Mouse (Mus musculus) embryonic facial prominence, embryonic 14.5 days (tissue): ENCODE data around the gene Cacna1e. TPM values are rescaled to one million over a fixed set of nuclear protein-coding genes. Genes with fewer than 3 reads are reported as not detected.

Experiments used
- ATAC-seq: fragments of 200-750 bp; cut with Nextera tagmentation; 2 replicates; pipeline ENCODE4 v1.8.0; 2017; ENCODE audit warnings: low read depth, moderate number of reproducible peaks, moderate TSS enrichment
- DNase-seq: peaks from one replicate; pipeline ENCODE4 v3.0.0-alpha.2; 2015; ENCODE audit warnings: low spot score
- H3K27ac ChIP-seq: fragments of 300-500 bp; sonication (generic); replicated peaks from 2 replicates; pipeline ENCODE4 v1.5.1; 2014; ENCODE audit warnings: low read depth, mild to moderate bottlenecking, low read length, moderate library complexity
- H3K27me3 ChIP-seq: fragments of 300-500 bp; sonication (generic); replicated peaks from 2 replicates; pipeline ENCODE4 v1.6.1; 2014; ENCODE audit warnings: low read length; ENCODE audit not compliant: control insufficient read depth, insufficient read depth
- H3K36me3 ChIP-seq: fragments of 300-500 bp; sonication (generic); 2 replicates; pipeline ENCODE4 v1.6.1; 2014; ENCODE audit warnings: low read length, mixed read lengths; ENCODE audit not compliant: control insufficient read depth, insufficient read depth
- H3K4me1 ChIP-seq: fragments of 300-500 bp; sonication (generic); 2 replicates; pipeline ENCODE4 v1.6.1; 2014; ENCODE audit warnings: antibody characterized with exemption, low read length; ENCODE audit not compliant: control insufficient read depth, insufficient read depth
- H3K4me2 ChIP-seq: fragments of 300-500 bp; sonication (generic); 2 replicates; pipeline ENCODE4 v1.6.1; 2014; ENCODE audit warnings: low read depth, mild to moderate bottlenecking, low read length, moderate library complexity, mixed read lengths
- H3K4me3 ChIP-seq: fragments of 300-500 bp; sonication (generic); 2 replicates; pipeline ENCODE4 v1.5.1; 2014; ENCODE audit warnings: low read depth, mild to moderate bottlenecking, low read length
- H3K9ac ChIP-seq: fragments of 300-500 bp; sonication (generic); 2 replicates; pipeline ENCODE4 v1.6.1; 2014; ENCODE audit warnings: low read depth, mild to moderate bottlenecking, low read length, moderate library complexity, mixed read lengths
- H3K9me3 ChIP-seq: fragments of 300-500 bp; sonication (generic); 2 replicates; pipeline ENCODE4 v1.6.1; 2016; ENCODE audit warnings: low read length; ENCODE audit not compliant: control insufficient read depth
- WGBS: fragments of 180-500 bp; shearing (Covaris S2); extraction: QIAGEN DNeasy Blood & Tissue Kit; methylation state at CpG from one replicate; pipeline ENCODE4 v1.1.7; 2014; 5-methylcytosine and 5-hydroxymethylcytosine counted together
- polyA plus RNA-seq: library from polyadenylated mRNA; unstranded; fragments of >200 nt; fragmentation: Nextera tagmentation; extraction: Ambion mirVana; gene quantifications from 2 replicates; pipeline ENCODE4 v1.2.1, GENCODE M21; 2014

Cacna1e gene
- polyA plus RNA-seq, 1 experiment from 2014 or later, result 0.99 TPM

DNA sequence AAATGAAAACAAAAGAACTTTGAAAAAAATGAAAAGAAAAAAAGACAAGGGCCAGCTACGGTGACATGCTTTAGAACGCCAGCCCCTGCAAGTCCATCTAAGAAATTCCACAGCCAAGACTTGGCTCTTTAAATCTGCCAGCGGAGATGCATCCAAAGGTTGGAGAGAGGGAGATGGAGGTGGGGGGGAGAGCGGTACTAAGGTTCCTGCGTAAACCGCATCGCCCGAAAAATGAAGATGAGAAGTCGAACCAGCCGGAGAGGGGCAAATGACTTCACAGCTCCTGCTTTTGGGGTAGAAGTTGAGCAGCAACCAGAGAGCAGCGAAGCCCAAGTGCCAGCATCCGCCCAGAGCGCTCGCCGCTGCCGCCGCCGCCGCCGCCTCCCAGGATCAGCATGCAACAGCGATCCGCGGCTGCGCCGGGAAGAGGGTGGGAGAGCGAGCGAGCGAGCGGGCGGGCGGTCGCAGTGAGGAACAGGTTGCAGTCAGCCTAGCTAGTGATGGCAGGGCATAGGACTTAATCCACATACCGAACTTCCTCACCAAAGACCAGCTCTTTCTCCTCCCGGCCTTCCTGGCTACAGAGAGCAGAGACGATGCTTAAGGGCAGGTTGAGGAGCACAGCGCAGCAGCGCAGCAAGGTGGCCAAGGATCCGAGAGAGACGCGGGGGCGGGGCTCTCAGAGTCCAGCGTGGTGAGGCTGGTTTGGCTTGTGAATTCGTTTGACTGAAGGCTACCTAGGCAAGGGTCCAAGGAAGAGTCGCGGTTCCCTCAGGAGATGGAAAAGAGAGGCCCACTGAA lies 157.7 kb downstream of the Cacna1e start:
- H3K4me1 ChIP-seq, result peaks cover 11% of the 10 kb centered on the region; the same call in 1 of the 2 replicates
- H3K9me3 ChIP-seq, result no peaks in the 10 kb centered on the region
- ATAC-seq (peak; percentile 44), DNase-seq (peak; percentile 48)
- H3K9ac ChIP-seq, result peak overlapping the region; percentile 48
- H3K4me2 ChIP-seq, result peak overlapping the region; percentile 71
- WGBS, result 2% methylated on average over 34 of the region's 45 CpGs
- peaks cover 73% of the 10 kb centered on the region for H3K27me3 ChIP-seq
- H3K4me3 ChIP-seq, result peak overlapping the region; percentile 40
- H3K36me3 ChIP-seq, result no peaks in the 10 kb centered on the region
- H3K27ac ChIP-seq, result no peak overlapping the region

DNA sequence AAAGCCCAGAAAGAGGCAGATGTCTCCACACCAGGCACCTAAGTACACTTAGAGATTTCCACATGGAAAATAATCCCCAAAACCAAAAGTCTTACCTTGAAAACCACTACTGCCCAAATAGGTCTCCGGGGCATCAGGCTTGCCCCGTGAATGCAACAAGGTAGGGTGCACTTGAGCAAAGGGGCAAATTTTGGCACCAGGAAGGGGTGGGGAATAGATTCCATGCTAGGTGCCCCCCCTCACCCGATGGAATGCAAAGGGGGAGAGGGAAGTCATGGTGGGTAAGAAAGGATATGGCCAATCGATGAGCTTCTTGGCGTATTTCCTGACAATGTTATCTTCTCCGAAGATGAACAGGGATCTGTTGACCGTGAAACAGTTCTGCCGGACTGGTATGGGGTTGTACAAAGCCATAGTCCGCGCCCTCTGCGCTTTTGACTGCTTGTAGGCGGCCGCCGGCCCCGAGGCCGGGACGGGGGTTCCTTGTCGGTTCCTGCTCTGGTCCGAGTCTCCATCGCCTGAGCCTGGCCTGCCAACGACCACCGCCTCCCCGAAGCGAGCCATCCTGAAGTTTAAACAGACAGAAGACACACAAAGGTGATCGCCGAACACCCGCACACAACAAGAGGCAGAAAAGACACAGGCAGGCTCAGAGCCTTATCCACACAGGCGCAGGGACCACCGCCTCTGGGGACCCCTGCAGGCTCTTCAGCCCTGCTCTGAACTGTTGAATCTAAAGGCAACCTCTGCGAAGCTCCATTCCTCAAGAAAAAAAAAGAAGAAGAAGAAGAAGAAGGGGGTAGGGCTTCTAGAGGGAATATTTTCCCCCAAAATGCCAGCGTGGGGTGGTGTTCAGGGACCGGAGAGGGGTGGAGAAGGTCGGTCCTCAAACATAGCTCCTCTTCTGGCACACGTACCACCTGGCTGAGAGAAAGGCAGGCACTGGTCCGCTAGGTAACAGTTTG lies 158.7 kb downstream of the Cacna1e start:
- Histone ChIP-seq H3K9ac (peak overlapping the region; percentile 48; the same call in 1 of the 2 replicates), H3K36me3 (no peaks in the 10 kb centered on the region), H3K27ac (no peak overlapping the region), H3K4me3 (peak overlapping the region; percentile 40), H3K4me1 (peaks cover 11% of the 10 kb centered on the region; the same call in 1 of the 2 replicates), H3K27me3 (peaks cover 73% of the 10 kb centered on the region), H3K9me3 (no peaks in the 10 kb centered on the region), H3K4me2 (peak overlapping the region; percentile 71)
- WGBS, result 22% methylated on average over 35 of the region's 35 CpGs
- DNase-seq, result no peak
- no peak for ATAC-seq

DNA sequence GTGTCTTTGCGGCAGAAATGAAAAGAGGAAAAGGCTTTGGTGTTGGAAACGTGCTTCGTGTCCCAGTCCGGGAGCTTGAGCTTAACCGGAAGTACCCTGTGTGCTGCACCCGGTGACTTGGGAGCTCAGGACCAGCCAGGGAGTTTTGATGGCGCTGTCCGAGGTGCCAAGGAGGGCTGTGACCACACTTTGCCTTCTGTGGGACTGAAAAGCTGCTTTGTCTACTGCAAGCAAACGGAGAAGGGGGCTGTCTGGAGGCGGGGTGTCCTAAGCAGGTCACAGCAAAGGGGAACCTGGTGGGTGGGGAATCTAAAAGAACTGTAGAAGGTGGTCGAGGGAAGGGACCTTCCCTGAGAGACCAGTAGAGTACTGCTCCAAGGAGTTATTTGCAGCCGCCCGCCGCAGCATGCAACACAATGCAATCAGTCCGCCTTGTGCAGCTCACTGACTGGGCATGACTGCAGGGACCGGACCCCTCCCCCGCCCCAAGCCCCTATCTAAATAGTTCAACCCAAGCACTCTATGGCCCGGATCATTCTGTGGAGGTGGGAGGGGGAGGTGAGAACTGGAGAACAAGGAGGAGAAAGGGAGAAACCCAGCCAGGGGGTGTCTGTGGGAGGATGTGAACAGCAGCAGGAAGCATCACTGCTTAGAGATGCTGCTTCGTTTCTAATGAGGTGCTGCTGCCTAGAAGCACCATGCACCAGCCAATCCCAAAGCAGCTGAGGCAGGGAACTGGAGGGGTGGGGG lies 160.6 kb downstream of the Cacna1e start:
- Histone ChIP-seq H3K9me3 (no peaks in the 10 kb centered on the region), H3K4me2 (peak overlapping the region; percentile 40), H3K27ac (no peak overlapping the region), H3K9ac (peak overlapping the region; percentile 21; the same call in 1 of the 2 replicates), H3K4me1 (peaks cover 11% of the 10 kb centered on the region; the same call in 1 of the 2 replicates), H3K27me3 (peaks cover 69% of the 10 kb centered on the region), H3K36me3 (no peaks in the 10 kb centered on the region), H3K4me3 (peak overlapping the region; percentile 21)
- WGBS, result 4% methylated on average over 18 of the region's 19 CpGs
- no peak for ATAC-seq
- DNase-seq, result peak; percentile 33

DNA sequence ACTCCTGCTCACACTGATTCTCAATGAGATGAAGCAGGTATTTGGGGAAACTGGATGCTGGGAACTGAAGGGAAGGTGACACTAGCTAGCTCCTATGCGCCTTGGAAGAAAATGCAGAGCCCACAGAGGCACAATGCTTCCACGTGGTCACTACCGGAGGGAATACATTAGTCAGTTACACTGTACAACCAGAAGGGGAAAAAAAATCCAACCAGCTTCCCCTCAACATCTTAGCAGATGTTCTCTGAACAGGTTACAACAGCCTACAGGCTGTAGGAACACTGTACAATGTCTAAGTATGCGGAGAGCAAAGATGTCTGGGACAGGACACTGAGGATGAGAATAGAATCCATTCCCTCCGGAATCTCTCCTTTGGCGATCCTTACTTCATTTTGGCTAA lies 161.2 kb downstream of the Cacna1e start:
- Histone ChIP-seq H3K4me1 (peaks cover 11% of the 10 kb centered on the region; the same call in 1 of the 2 replicates), H3K4me3 (no peak overlapping the region), H3K9ac (no peak overlapping the region), H3K27me3 (peaks cover 63% of the 10 kb centered on the region), H3K4me2 (peak overlapping the region; percentile 40), H3K9me3 (no peaks in the 10 kb centered on the region), H3K36me3 (no peaks in the 10 kb centered on the region), H3K27ac (no peak overlapping the region)
- DNase-seq (no peak), ATAC-seq (no peak)
- WGBS, result 34% methylated on average over 6 of the region's 6 CpGs

DNA sequence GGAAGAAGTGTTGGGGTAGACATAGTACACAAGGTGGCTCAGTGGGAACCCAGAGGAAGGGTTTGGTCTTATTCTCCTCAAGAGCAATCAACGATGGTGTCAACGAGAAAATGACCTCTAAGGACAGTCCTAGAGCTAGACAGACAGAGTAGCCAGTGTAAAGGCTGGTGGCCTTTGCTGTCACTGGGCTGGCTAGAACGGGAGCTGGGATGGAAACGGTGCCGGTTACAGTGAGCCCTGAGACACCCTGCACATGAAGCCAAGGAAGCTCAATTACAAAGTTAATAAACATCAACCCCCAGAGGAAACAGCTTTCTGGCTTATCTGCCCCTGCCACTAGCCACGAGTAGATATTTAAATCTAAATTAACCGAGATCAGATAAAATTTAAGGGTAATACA lies 168.7 kb downstream of the Cacna1e start:
- WGBS, result 65% methylated on average over 7 of the region's 7 CpGs
- H3K9me3 ChIP-seq, result no peaks in the 10 kb centered on the region
- DNase-seq (no peak), ATAC-seq (no peak)
- H3K27me3 ChIP-seq, result no peaks in the 10 kb centered on the region
- no peak overlapping the region for H3K9ac ChIP-seq
- no peak overlapping the region for H3K4me2 ChIP-seq
- no peaks in the 10 kb centered on the region for H3K36me3 ChIP-seq
- H3K4me1 ChIP-seq, result no peaks in the 10 kb centered on the region
- H3K4me3 ChIP-seq, result no peak overlapping the region
- no peak overlapping the region for H3K27ac ChIP-seq

DNA sequence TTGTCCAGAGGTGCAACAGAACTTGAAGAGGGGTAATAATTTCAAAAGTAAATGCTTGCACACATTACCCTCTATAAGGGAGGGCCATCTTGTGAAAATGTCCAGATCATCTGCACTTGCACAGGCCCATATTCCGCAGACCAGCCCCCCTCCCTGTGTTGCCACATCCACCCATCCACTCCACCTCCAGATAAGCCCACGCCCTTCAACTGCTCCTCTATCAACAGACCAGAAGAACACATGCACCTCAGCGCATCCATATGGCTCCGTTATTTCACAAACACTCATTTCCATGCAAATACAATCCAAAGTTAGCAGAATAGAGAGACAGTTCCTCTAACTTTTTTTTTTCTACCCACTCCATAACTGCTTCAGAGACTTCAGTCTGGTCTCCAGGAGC lies 171.6 kb downstream of the Cacna1e start:
- H3K27ac ChIP-seq, result no peak overlapping the region
- ATAC-seq (no peak), DNase-seq (no peak)
- H3K4me2 ChIP-seq, result no peak overlapping the region
- H3K36me3 ChIP-seq, result no peaks in the 10 kb centered on the region
- H3K9ac ChIP-seq, result no peak overlapping the region
- H3K4me1 ChIP-seq, result no peaks in the 10 kb centered on the region
- no peaks in the 10 kb centered on the region for H3K9me3 ChIP-seq
- WGBS, result 89% methylated on average over 4 of the region's 4 CpGs
- no peak overlapping the region for H3K4me3 ChIP-seq
- H3K27me3 ChIP-seq, result no peaks in the 10 kb centered on the region

DNA sequence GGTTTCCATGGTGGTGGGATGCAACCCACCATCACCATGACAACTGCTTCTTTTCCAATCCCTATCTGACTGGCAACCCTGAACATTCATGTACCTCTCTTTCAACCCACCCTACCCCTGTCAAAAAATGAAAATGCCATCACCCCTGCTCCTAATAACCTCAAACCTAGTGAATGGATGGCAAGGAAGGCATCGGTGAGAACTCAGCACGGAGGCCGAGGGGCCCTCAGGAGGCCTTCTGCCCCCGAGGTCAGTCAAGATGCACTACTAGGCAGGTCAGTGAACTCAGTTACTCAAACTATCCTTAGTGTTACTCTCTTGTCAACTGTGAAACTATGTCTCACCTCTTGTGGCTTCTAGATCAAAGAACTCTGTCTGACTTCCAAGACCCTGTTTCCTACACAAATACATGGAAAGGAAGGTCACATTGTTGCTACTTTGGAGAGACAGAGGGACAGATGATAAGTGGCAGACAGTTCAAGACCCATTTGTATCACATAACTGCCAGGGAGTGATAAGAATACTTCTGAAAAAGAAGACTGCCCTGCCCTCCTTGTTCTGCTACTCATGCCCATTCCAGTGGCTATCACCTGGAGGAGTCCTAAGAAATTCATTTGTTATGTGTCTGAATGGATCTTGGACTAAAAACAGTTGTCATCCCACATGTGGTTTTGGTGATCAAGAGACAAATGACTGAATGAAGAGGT lies 176.6 kb downstream of the Cacna1e start:
- 85% methylated on average over 4 of the region's 4 CpGs for WGBS
- Histone ChIP-seq H3K4me2 (no peak overlapping the region), H3K9ac (no peak overlapping the region), H3K4me1 (peaks cover 10% of the 10 kb centered on the region; the same call in 1 of the 2 replicates), H3K27me3 (no peaks in the 10 kb centered on the region), H3K4me3 (no peak overlapping the region), H3K27ac (no peak overlapping the region), H3K36me3 (no peaks in the 10 kb centered on the region), H3K9me3 (no peaks in the 10 kb centered on the region)
- no peak for ATAC-seq
- no peak for DNase-seq
